Mouse (Mus musculus): ENCODE measurements at regions not wholly inside any gene's neighbourhood (a gene's known extent, or its start where the extent isn't known, plus 50 kb on each side); places are given as distances from the start of the nearest gene placed in this dataset.
A peak's percentile ranks its signal among the peaks of the same experiment; 100 is the strongest.

GRCm38 (mm10) chr4:26016071-26016470 lies 216.0 kb upstream of the Fut9 start:
- DNase-seq, result no peak

GRCm38 (mm10) chr4:26000364-26000763 lies 200.3 kb upstream of the Fut9 start:
- peak; percentile 59 for DNase-seq

- no peak for DNase-seq
Observed at GRCm38 (mm10) chr4:25998561-25998960, 198.5 kb upstream of the Fut9 start.

- no peak for DNase-seq
Observed at GRCm38 (mm10) chr4:25955696-25956348, 155.8 kb upstream of the Fut9 start.

- no peak for DNase-seq
Observed at GRCm38 (mm10) chr4:25932546-25932945, 132.5 kb upstream of the Fut9 start.

- no peak for DNase-seq
Observed at GRCm38 (mm10) chr4:25895381-25895980, 95.4 kb upstream of the Fut9 start.

GRCm38 (mm10) chr4:25891888-25892661 lies 92.0 kb upstream of the Fut9 start:
- DNase-seq, result no peak
